Mouse (Mus musculus) olfactory bulb, adult 2 months (tissue): ENCODE measurements around the gene Rnh1.

Experiments used
- CTCF ChIP-seq: fragments of 200-500 bp; IDR thresholded peaks from 2 replicates; pipeline ENCODE4 v1.5.1; 2012; ENCODE audit warnings: low read depth, mild to moderate bottlenecking, low read length, moderate library complexity; ENCODE audit not compliant: insufficient read depth
- POLR2A ChIP-seq: fragments of 200-500 bp; IDR thresholded peaks from 2 replicates; pipeline ENCODE4 v1.6.1; 2012; ENCODE audit warnings: mild to moderate bottlenecking, low read depth, low read length, moderate library complexity; ENCODE audit not compliant: insufficient read depth

DNA sequence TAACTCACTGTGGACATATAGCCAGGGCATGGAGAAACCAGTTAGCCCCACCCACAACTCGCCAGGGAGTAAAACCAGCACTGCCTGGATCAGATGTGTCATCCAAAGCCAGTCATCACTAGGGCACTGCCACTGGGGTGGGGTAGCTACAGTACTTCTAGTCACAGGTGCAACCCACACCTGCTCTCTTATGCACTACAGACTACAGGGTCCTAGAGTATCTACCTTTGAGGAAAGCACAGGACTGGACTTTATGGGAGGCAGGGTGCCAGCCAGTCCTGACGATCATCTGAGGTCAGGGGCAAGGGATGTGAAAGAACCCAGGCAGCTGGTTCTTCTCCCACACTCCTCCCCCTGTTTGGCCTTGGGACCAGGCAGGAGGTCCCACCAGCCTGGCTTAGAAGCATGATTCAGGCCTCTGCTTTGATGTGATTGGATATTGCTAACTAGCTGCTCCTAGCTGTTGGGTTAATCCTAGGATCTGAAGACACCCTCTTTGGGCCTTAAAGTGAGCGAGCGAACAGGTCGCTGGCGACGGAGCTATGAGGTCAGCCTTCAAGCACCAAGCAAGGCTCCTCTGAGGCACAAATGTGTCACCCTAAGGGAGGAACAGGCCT is 4.6 kb downstream of the Rnh1 start:
- TF ChIP-seq CTCF (no peak), POLR2A (no peak)
